23 mouse cellular contexts compared by ENCODE assay signal in the genomic region with DNA sequence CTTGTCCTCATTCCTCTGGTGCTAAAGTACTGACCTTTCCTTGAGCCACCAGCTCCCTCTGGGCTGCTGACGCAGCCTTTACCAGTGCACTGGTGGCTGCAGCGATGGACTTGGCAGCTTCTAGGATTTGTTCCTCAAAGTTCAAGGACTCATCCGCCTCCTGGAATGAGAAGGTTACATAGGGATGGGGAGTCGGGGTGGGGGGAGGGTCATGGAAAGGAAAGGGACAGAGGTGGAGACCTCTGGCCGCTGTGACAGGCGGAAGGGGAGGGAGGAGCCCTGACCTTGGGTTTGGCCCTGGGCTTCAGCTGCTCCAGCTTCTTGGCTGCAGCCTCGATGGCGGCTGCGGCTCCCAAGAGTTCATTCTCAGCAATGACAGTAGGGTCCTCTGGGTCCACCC. TPM values are rescaled to one million over a fixed set of nuclear protein-coding genes. Genes with fewer than 3 reads are reported as not detected.
DNase-seq lines count a peak whose midpoint lies in the region; ATAC-seq and TF ChIP-seq lines count a peak whose summit lies in the region.
"Had no signal": no experiment of that assay in that cellular context is flagged by ENCODE, and none has a peak within 500 bp of the region (broad histone marks: within the 10 kb centered on the region; RNA-seq: fewer than 3 reads in every experiment).

No protein-coding gene starts in this region.

- no peak overlapping the region for H3K4me2 ChIP-seq in liver, embryonic 12.5 days
- H3K4me2 ChIP-seq in midbrain, embryonic 14.5 days (ENCODE audit: low read length): no peak overlapping the region
- H3K4me2 ChIP-seq: forebrain, embryonic 13.5 days; midbrain, embryonic 13.5 days; neural tube, embryonic 15.5 days had no signal

- peak; percentile 53 for DNase-seq in liver, adult 2 months (ENCODE audit: extremely low read depth, low read depth, low spot score)
- peak; percentile 88 for DNase-seq in adrenal gland, adult 8-10 months
- peak; percentile 87 for DNase-seq in adrenal gland, postnatal 36 days
- DNase-seq in skeletal muscle tissue, adult 2 months (ENCODE audit: low read depth, low spot score): peak; percentile 68
- DNase-seq in midbrain, embryonic 14.5 days: no peak
- DNase-seq in layer of hippocampus, adult 8-10 months (ENCODE audit: low spot score in 2 of 2): no peak
- DNase-seq: cerebellum, adult 9-10 months; gastrocnemius, postnatal 36 days; left cerebral cortex, postnatal 4 days; liver; lung, adult 18-20 months; lung, postnatal 14 days; thymus, adult 2 months had no signal

- ATAC-seq in liver, embryonic 12.5 days: no peak
- no peak for ATAC-seq in midbrain, embryonic 14.5 days (ENCODE audit: low FRiP score, low TSS enrichment)
- ATAC-seq: forebrain, embryonic 13.5 days; hindbrain, postnatal 0 days; intestine, postnatal 0 days; midbrain, embryonic 13.5 days had no signal

- TF ChIP-seq CTCF in liver, adult 2 months (IDR thresholded peaks at IDR 0.05; ENCODE audit: low read depth, low read length): no peak

- H3K27me3 ChIP-seq in liver, adult 2 months (ENCODE audit: control insufficient read depth, insufficient read depth, low read length): no peaks in the 10 kb centered on the region
- no peaks in the 10 kb centered on the region for H3K27me3 ChIP-seq in liver, embryonic 12.5 days (replicated peaks)
- H3K27me3 ChIP-seq in midbrain, embryonic 14.5 days (ENCODE audit: control insufficient read depth, insufficient read depth, low read length): no peaks in the 10 kb centered on the region
- H3K27me3 ChIP-seq: forebrain, embryonic 13.5 days; midbrain, embryonic 13.5 days; neural tube, embryonic 15.5 days had no signal

- H3K36me3 ChIP-seq in liver, adult 2 months (ENCODE audit: control insufficient read depth, insufficient read depth, low read length): peaks cover 43% of the 10 kb centered on the region
- H3K36me3 ChIP-seq in liver, embryonic 12.5 days: peaks cover 76% of the 10 kb centered on the region
- peaks cover 71% of the 10 kb centered on the region for H3K36me3 ChIP-seq in midbrain, embryonic 14.5 days (ENCODE audit: control insufficient read depth, insufficient read depth, low read length)

- H3K79me2 ChIP-seq in liver, adult 2 months (ENCODE audit: control insufficient read depth, insufficient read depth, low read length): no peaks in the 10 kb centered on the region

- H3K27ac ChIP-seq in liver, adult 2 months (replicated peaks; ENCODE audit: insufficient read depth, low read depth, low read length): no peak overlapping the region
- no peak overlapping the region for H3K27ac ChIP-seq in liver, embryonic 12.5 days
- no peak overlapping the region for H3K27ac ChIP-seq in midbrain, embryonic 14.5 days (replicated peaks; ENCODE audit: low read depth, low read length)
- H3K27ac ChIP-seq: forebrain, embryonic 13.5 days; hindbrain, embryonic 10.5 days; hindbrain, postnatal 0 days; left cerebral cortex, adult 2 months; midbrain, embryonic 13.5 days; neural tube, embryonic 15.5 days had no signal

- no peak for TF ChIP-seq POLR2A in liver, adult 2 months (IDR thresholded peaks at IDR 0.05; ENCODE audit: extremely low read depth, insufficient read depth, low read length)

- H3K9ac ChIP-seq in liver, adult 2 months (ENCODE audit: low read depth, low read length): no peak overlapping the region
- H3K9ac ChIP-seq in liver, embryonic 12.5 days: no peak overlapping the region
- no peak overlapping the region for H3K9ac ChIP-seq in midbrain, embryonic 14.5 days (replicated peaks; ENCODE audit: low read length)
- H3K9ac ChIP-seq: forebrain, embryonic 13.5 days; midbrain, embryonic 13.5 days; neural tube, embryonic 15.5 days had no signal

- H3K4me3 ChIP-seq in liver, adult 2 months (ENCODE audit: insufficient read depth, low read depth, low read length): no peak overlapping the region
- no peak overlapping the region for H3K4me3 ChIP-seq in liver, embryonic 12.5 days
- no peak overlapping the region for H3K4me3 ChIP-seq in midbrain, embryonic 14.5 days (replicated peaks; ENCODE audit: low read depth, low read length)
- H3K4me3 ChIP-seq: forebrain, embryonic 13.5 days; hindbrain, embryonic 10.5 days; left cerebral cortex, adult 2 months; midbrain, embryonic 13.5 days; myocyte; neural tube, embryonic 15.5 days had no signal

- H3K9me3 ChIP-seq in liver, embryonic 12.5 days (replicated peaks): no peaks in the 10 kb centered on the region
- no peaks in the 10 kb centered on the region for H3K9me3 ChIP-seq in midbrain, embryonic 14.5 days (ENCODE audit: control insufficient read depth, low read length)
- H3K9me3 ChIP-seq: forebrain, embryonic 13.5 days; hindbrain, embryonic 10.5 days; midbrain, embryonic 13.5 days; neural tube, embryonic 15.5 days had no signal

- peaks cover 2% of the 10 kb centered on the region; the same call in 1 of the 2 replicates for H3K4me1 ChIP-seq in liver, adult 2 months (ENCODE audit: control insufficient read depth, insufficient read depth, low read length)
- H3K4me1 ChIP-seq in liver, embryonic 12.5 days: peaks cover 7% of the 10 kb centered on the region
- no peaks in the 10 kb centered on the region for H3K4me1 ChIP-seq in midbrain, embryonic 14.5 days (ENCODE audit: control insufficient read depth, insufficient read depth, low read length)
- H3K4me1 ChIP-seq: forebrain, embryonic 13.5 days; hindbrain, embryonic 10.5 days; midbrain, embryonic 13.5 days had no signal

- WGBS in liver, adult 2 months: 46% methylated on average over 9 of the region's 9 CpGs
- WGBS in liver, embryonic 12.5 days (ENCODE audit: insufficient replicate concordance): 79% methylated on average over 9 of the region's 9 CpGs
- WGBS in midbrain, embryonic 14.5 days: 92% methylated on average over 9 of the region's 9 CpGs

RNA-seq across cellular contexts. Expression of a gene that starts 9.7 kb away (rescaled TPM):
- 1.8 and 8.4 TPM in 2 replicates for total RNA-seq in liver, adult 2 months (2014; rRNA removed)
- 3.8 TPM in 2 replicates for polyA plus RNA-seq in liver, adult 2 months (2012; rRNA removed)
- polyA plus RNA-seq in liver, embryonic 12.5 days (2016; fragmentation: Nextera tagmentation; extraction: Ambion mirVana): 27.9 and 29.9 TPM in 2 replicates
- total RNA-seq in adrenal gland, adult 8-10 months (2022): 10 to 100 TPM; 32.3 to 89.4 (median 52.6) TPM
- 100 to 1,000 TPM in 1 of 2 experiments, 10 to 100 TPM in 1; 69.6 to 143 TPM for total RNA-seq in adrenal gland, postnatal 36 days (2021)
- 3.6 and 10.8 TPM in 2 replicates for polyA plus RNA-seq in midbrain, embryonic 14.5 days (2014; fragmentation: Nextera tagmentation; extraction: Ambion mirVana)
- total RNA-seq in layer of hippocampus, adult 8-10 months (2022): 1 to 10 TPM; 6.7 to 9.4 (median 9.0) TPM

RNA-seq across cellular contexts. Expression of a gene that starts 26.5 kb away (rescaled TPM):
- 0.20 and 0.28 TPM in 2 replicates for total RNA-seq in liver, adult 2 months (2014; rRNA removed)
- polyA plus RNA-seq in liver, adult 2 months (2012; rRNA removed): 0.14 and 0.20 TPM in 2 replicates
- polyA plus RNA-seq in liver, embryonic 12.5 days (2016; fragmentation: Nextera tagmentation; extraction: Ambion mirVana): 1.2 and 1.3 TPM in 2 replicates
- total RNA-seq in adrenal gland, adult 8-10 months (2022): under 1 TPM in 3 of 4 experiments, not detected in 1; 0.32 to 0.68 (median 0.56) TPM
- 1 to 10 TPM in 1 of 2 experiments, under 1 TPM in 1; 0.49 to 1.2 TPM for total RNA-seq in adrenal gland, postnatal 36 days (2021)
- polyA plus RNA-seq in midbrain, embryonic 14.5 days (2014; fragmentation: Nextera tagmentation; extraction: Ambion mirVana): 0.30 TPM in 1 of 2 replicates, not detected in the other
- total RNA-seq in layer of hippocampus, adult 8-10 months (2022): under 1 TPM in 1 of 4 experiments, not detected in 3; 0.65 TPM
- total RNA-seq: left cerebral cortex, adult 2 months had no signal

RNA-seq across cellular contexts. Expression of a gene that starts 28.9 kb away (rescaled TPM):
- 37.8 and 41.1 TPM in 2 replicates for total RNA-seq in liver, adult 2 months (2014; rRNA removed)
- 47.9 and 62.0 TPM in 2 replicates for polyA plus RNA-seq in liver, adult 2 months (2012; rRNA removed)
- 17.9 and 19.7 TPM in 2 replicates for polyA plus RNA-seq in liver, embryonic 12.5 days (2016; fragmentation: Nextera tagmentation; extraction: Ambion mirVana)
- total RNA-seq in adrenal gland, adult 8-10 months (2022): 100 to 1,000 TPM; 141 to 201 (median 150) TPM
- 100 to 1,000 TPM; 117 to 170 TPM for total RNA-seq in adrenal gland, postnatal 36 days (2021)
- 80.9 and 82.8 TPM in 2 replicates for polyA plus RNA-seq in midbrain, embryonic 14.5 days (2014; fragmentation: Nextera tagmentation; extraction: Ambion mirVana)
- total RNA-seq in layer of hippocampus, adult 8-10 months (2022): 10 to 100 TPM; 63.3 to 89.5 (median 69.0) TPM

RNA-seq across cellular contexts. Expression of a gene that starts 29.2 kb away (rescaled TPM):
- 39.9 and 42.8 TPM in 2 replicates for total RNA-seq in liver, adult 2 months (2014; rRNA removed)
- 29.9 and 38.6 TPM in 2 replicates for polyA plus RNA-seq in liver, adult 2 months (2012; rRNA removed)
- polyA plus RNA-seq in liver, embryonic 12.5 days (2016; fragmentation: Nextera tagmentation; extraction: Ambion mirVana): 73.3 and 75.5 TPM in 2 replicates
- 100 to 1,000 TPM; 249 to 319 (median 289) TPM for total RNA-seq in adrenal gland, adult 8-10 months (2022)
- total RNA-seq in adrenal gland, postnatal 36 days (2021): 100 to 1,000 TPM; 241 to 244 TPM
- polyA plus RNA-seq in midbrain, embryonic 14.5 days (2014; fragmentation: Nextera tagmentation; extraction: Ambion mirVana): 60.3 and 65.5 TPM in 2 replicates
- 10 to 100 TPM; 39.3 to 62.9 (median 50.6) TPM for total RNA-seq in layer of hippocampus, adult 8-10 months (2022)

RNA-seq across cellular contexts. Expression of a gene that starts 33.8 kb away (rescaled TPM):
- total RNA-seq in liver, adult 2 months (2014; rRNA removed): 0.74 and 0.94 TPM in 2 replicates
- polyA plus RNA-seq in liver, adult 2 months (2012; rRNA removed): 0.81 and 1.4 TPM in 2 replicates
- polyA plus RNA-seq in liver, embryonic 12.5 days (2016; fragmentation: Nextera tagmentation; extraction: Ambion mirVana): 32.6 and 35.8 TPM in 2 replicates
- 1 to 10 TPM in 2 of 4 experiments, under 1 TPM in 2; 0.73 to 2.0 (median 1.2) TPM for total RNA-seq in adrenal gland, adult 8-10 months (2022)
- 1 to 10 TPM; 2.6 to 3.5 TPM for total RNA-seq in adrenal gland, postnatal 36 days (2021)
- polyA plus RNA-seq in midbrain, embryonic 14.5 days (2014; fragmentation: Nextera tagmentation; extraction: Ambion mirVana): 5.0 and 6.0 TPM in 2 replicates
- 1 to 10 TPM in 1 of 4 experiments, not detected in 3; 1.0 TPM for total RNA-seq in layer of hippocampus, adult 8-10 months (2022)
- total RNA-seq: heart, adult 8-10 months had no signal

Comparison
In these comparisons a context has a peak if more than half of its experiments do, and no peak if none do; other contexts are left out.
1. DNase-seq: peak in liver, adult 2 months (single experiment), adrenal gland, adult 8-10 months (single experiment), adrenal gland, postnatal 36 days (2 of 2) and skeletal muscle tissue, adult 2 months (single experiment); none in midbrain, embryonic 14.5 days (single experiment) and layer of hippocampus, adult 8-10 months (0 of 2).